Mouse (Mus musculus): Measurements from ENCODE around the gene Nfkbiz. TPM values are rescaled to one million over a fixed set of nuclear protein-coding genes. Genes with fewer than 3 reads are reported as not detected.

Nfkbiz gene
- polyA plus RNA-seq, 1 experiment from 2014 or later = 5.5 TPM

- no peaks in the 10 kb centered on the region for H3K27me3 ChIP-seq (replicated peaks; ENCODE audit: control insufficient read depth, insufficient read depth, low read length)
- DNase-seq (ENCODE audit: low spot score) (no peak), ATAC-seq (ENCODE audit: low read depth) (no peak)
- no peak overlapping the region for H3K9ac ChIP-seq (ENCODE audit: low read depth, low read length)
- H3K9me3 ChIP-seq (ENCODE audit: control insufficient read depth, low read length) = 0 out of 2 replicates have a peak, but pooled peaks cover 5% of the 10 kb centered on the region
- peaks cover 70% of the 10 kb centered on the region for H3K36me3 ChIP-seq (ENCODE audit: control insufficient read depth, insufficient read depth, low read length)
- no peak overlapping the region for H3K27ac ChIP-seq (replicated peaks; ENCODE audit: low read depth, low read length)
- H3K4me3 ChIP-seq (ENCODE audit: low read depth, low read length) = no peak overlapping the region
- 91% methylated on average over 13 of the region's 13 CpGs for WGBS
- peaks cover 6% of the 10 kb centered on the region; the same call in 1 of the 2 replicates for H3K4me1 ChIP-seq (ENCODE audit: control insufficient read depth, insufficient read depth, low read length)
- no peak overlapping the region for H3K4me2 ChIP-seq (ENCODE audit: low read depth, low read length)
Observed at GRCm38 (mm10) chr16:55816202-55816941, 22.3 kb downstream of the Nfkbiz start.

GRCm38 (mm10) chr16:55815466-55815865 is 23.2 kb downstream of the Nfkbiz start:
- Histone ChIP-seq H3K4me1 (ENCODE audit: control insufficient read depth, insufficient read depth, low read length) (peaks cover 6% of the 10 kb centered on the region; the same call in 1 of the 2 replicates), H3K27me3 (replicated peaks; ENCODE audit: control insufficient read depth, insufficient read depth, low read length) (no peaks in the 10 kb centered on the region), H3K4me3 (ENCODE audit: low read depth, low read length) (no peak overlapping the region), H3K27ac (replicated peaks; ENCODE audit: low read depth, low read length) (no peak overlapping the region), H3K36me3 (ENCODE audit: control insufficient read depth, insufficient read depth, low read length) (peaks cover 78% of the 10 kb centered on the region), H3K4me2 (ENCODE audit: low read depth, low read length) (no peak overlapping the region), H3K9ac (ENCODE audit: low read depth, low read length) (no peak overlapping the region), H3K9me3 (ENCODE audit: control insufficient read depth, low read length) (0 out of 2 replicates have a peak, but pooled peaks cover 5% of the 10 kb centered on the region)
- WGBS = 89% methylated on average over 14 of the region's 14 CpGs
- ATAC-seq (ENCODE audit: low read depth) = no peak
- DNase-seq (ENCODE audit: low spot score) = no peak

- Histone ChIP-seq H3K27ac (replicated peaks; ENCODE audit: low read depth, low read length) (no peak overlapping the region), H3K4me3 (ENCODE audit: low read depth, low read length) (no peak overlapping the region), H3K9ac (ENCODE audit: low read depth, low read length) (no peak overlapping the region), H3K4me1 (ENCODE audit: control insufficient read depth, insufficient read depth, low read length) (peaks cover 6% of the 10 kb centered on the region; the same call in 1 of the 2 replicates), H3K4me2 (ENCODE audit: low read depth, low read length) (no peak overlapping the region), H3K9me3 (ENCODE audit: control insufficient read depth, low read length) (0 out of 2 replicates have a peak, but pooled peaks cover 5% of the 10 kb centered on the region), H3K27me3 (replicated peaks; ENCODE audit: control insufficient read depth, insufficient read depth, low read length) (no peaks in the 10 kb centered on the region), H3K36me3 (ENCODE audit: control insufficient read depth, insufficient read depth, low read length) (peaks cover 84% of the 10 kb centered on the region)
- no peak for DNase-seq (ENCODE audit: low spot score)
- 95% methylated on average over 6 of the region's 6 CpGs for WGBS
- no peak for ATAC-seq (ENCODE audit: low read depth)
Observed at GRCm38 (mm10) chr16:55814686-55815085, 24.0 kb downstream of the Nfkbiz start.

- Histone ChIP-seq H3K9me3 (ENCODE audit: control insufficient read depth, low read length) (0 out of 2 replicates have a peak, but pooled peaks cover 5% of the 10 kb centered on the region), H3K36me3 (ENCODE audit: control insufficient read depth, insufficient read depth, low read length) (peaks cover 84% of the 10 kb centered on the region), H3K9ac (ENCODE audit: low read depth, low read length) (no peak overlapping the region), H3K4me2 (ENCODE audit: low read depth, low read length) (no peak overlapping the region), H3K27ac (replicated peaks; ENCODE audit: low read depth, low read length) (no peak overlapping the region), H3K27me3 (replicated peaks; ENCODE audit: control insufficient read depth, insufficient read depth, low read length) (no peaks in the 10 kb centered on the region), H3K4me3 (ENCODE audit: low read depth, low read length) (no peak overlapping the region), H3K4me1 (ENCODE audit: control insufficient read depth, insufficient read depth, low read length) (peaks cover 2% of the 10 kb centered on the region; the same call in 1 of the 2 replicates)
- ATAC-seq (ENCODE audit: low read depth) = peak; percentile 45; the same call in 1 of the 2 replicates
- WGBS = 70% methylated on average over 15 of the region's 15 CpGs
- DNase-seq (ENCODE audit: low spot score) = peak; percentile 44
Observed at GRCm38 (mm10) chr16:55813916-55814315, 24.8 kb downstream of the Nfkbiz start.

GRCm38 (mm10) chr16:55811792-55812191 is 26.9 kb downstream of the Nfkbiz start:
- Histone ChIP-seq H3K4me3 (ENCODE audit: low read depth, low read length) (no peak overlapping the region), H3K4me2 (ENCODE audit: low read depth, low read length) (no peak overlapping the region), H3K9me3 (ENCODE audit: control insufficient read depth, low read length) (0 out of 2 replicates have a peak, but pooled peaks cover 5% of the 10 kb centered on the region), H3K9ac (ENCODE audit: low read depth, low read length) (no peak overlapping the region), H3K27me3 (replicated peaks; ENCODE audit: control insufficient read depth, insufficient read depth, low read length) (no peaks in the 10 kb centered on the region), H3K4me1 (ENCODE audit: control insufficient read depth, insufficient read depth, low read length) (no peaks in the 10 kb centered on the region), H3K27ac (replicated peaks; ENCODE audit: low read depth, low read length) (no peak overlapping the region), H3K36me3 (ENCODE audit: control insufficient read depth, insufficient read depth, low read length) (peaks cover 64% of the 10 kb centered on the region)
- 88% methylated on average over 6 of the region's 6 CpGs for WGBS
- no peak for DNase-seq (ENCODE audit: low spot score)
- ATAC-seq (ENCODE audit: low read depth) = no peak

GRCm38 (mm10) chr16:55809779-55810514 is 28.8 kb downstream of the Nfkbiz start:
- DNase-seq (ENCODE audit: low spot score) = no peak
- ATAC-seq (ENCODE audit: low read depth) = no peak
- no peak overlapping the region for H3K27ac ChIP-seq (replicated peaks; ENCODE audit: low read depth, low read length)
- peaks cover 46% of the 10 kb centered on the region for H3K36me3 ChIP-seq (ENCODE audit: control insufficient read depth, insufficient read depth, low read length)
- H3K4me2 ChIP-seq (ENCODE audit: low read depth, low read length) = no peak overlapping the region
- 88% methylated on average over 9 of the region's 9 CpGs for WGBS
- H3K9me3 ChIP-seq (ENCODE audit: control insufficient read depth, low read length) = no peaks in the 10 kb centered on the region
- no peaks in the 10 kb centered on the region for H3K27me3 ChIP-seq (replicated peaks; ENCODE audit: control insufficient read depth, insufficient read depth, low read length)
- H3K9ac ChIP-seq (ENCODE audit: low read depth, low read length) = no peak overlapping the region
- H3K4me1 ChIP-seq (ENCODE audit: control insufficient read depth, insufficient read depth, low read length) = no peaks in the 10 kb centered on the region
- H3K4me3 ChIP-seq (ENCODE audit: low read depth, low read length) = no peak overlapping the region

GRCm38 (mm10) chr16:55809345-55809744 is 29.4 kb downstream of the Nfkbiz start:
- H3K27me3 ChIP-seq (replicated peaks; ENCODE audit: control insufficient read depth, insufficient read depth, low read length) = no peaks in the 10 kb centered on the region
- H3K27ac ChIP-seq (replicated peaks; ENCODE audit: low read depth, low read length) = no peak overlapping the region
- peaks cover 40% of the 10 kb centered on the region for H3K36me3 ChIP-seq (ENCODE audit: control insufficient read depth, insufficient read depth, low read length)
- no peak overlapping the region for H3K9ac ChIP-seq (ENCODE audit: low read depth, low read length)
- H3K4me2 ChIP-seq (ENCODE audit: low read depth, low read length) = no peak overlapping the region
- ATAC-seq (ENCODE audit: low read depth) (no peak), DNase-seq (ENCODE audit: low spot score) (no peak)
- no peaks in the 10 kb centered on the region for H3K9me3 ChIP-seq (ENCODE audit: control insufficient read depth, low read length)
- H3K4me3 ChIP-seq (ENCODE audit: low read depth, low read length) = no peak overlapping the region
- H3K4me1 ChIP-seq (ENCODE audit: control insufficient read depth, insufficient read depth, low read length) = no peaks in the 10 kb centered on the region
- 97% methylated on average over 6 of the region's 6 CpGs for WGBS

GRCm38 (mm10) chr16:55807505-55807932 is 31.2 kb downstream of the Nfkbiz start:
- no peak overlapping the region for H3K27ac ChIP-seq (replicated peaks; ENCODE audit: low read depth, low read length)
- DNase-seq (ENCODE audit: low spot score) = peak; percentile 88
- peak; percentile 68; the same call in 1 of the 2 replicates for ATAC-seq (ENCODE audit: low read depth)

More at GRCm38 (mm10) chr16:55807505-55807932, 31.2 kb downstream of the Nfkbiz start:
- no peaks in the 10 kb centered on the region for H3K9me3 ChIP-seq (ENCODE audit: control insufficient read depth, low read length)
- H3K36me3 ChIP-seq (ENCODE audit: control insufficient read depth, insufficient read depth, low read length) = peaks cover 22% of the 10 kb centered on the region
- H3K9ac ChIP-seq (ENCODE audit: low read depth, low read length) = no peak overlapping the region
- no peak overlapping the region for H3K4me3 ChIP-seq (ENCODE audit: low read depth, low read length)
- WGBS = 27% methylated on average over 6 of the region's 6 CpGs
- H3K27me3 ChIP-seq (replicated peaks; ENCODE audit: control insufficient read depth, insufficient read depth, low read length) = no peaks in the 10 kb centered on the region
- H3K4me1 ChIP-seq (ENCODE audit: control insufficient read depth, insufficient read depth, low read length) = no peaks in the 10 kb centered on the region
- no peak overlapping the region for H3K4me2 ChIP-seq (ENCODE audit: low read depth, low read length)
